Mouse (Mus musculus) thymus, postnatal 4 days (tissue): ENCODE data around the gene Glis3.

Experiments used
- DNase-seq: peaks from one replicate; pipeline ENCODE4 v3.0.0; 2021

Glis3 gene

DNA sequence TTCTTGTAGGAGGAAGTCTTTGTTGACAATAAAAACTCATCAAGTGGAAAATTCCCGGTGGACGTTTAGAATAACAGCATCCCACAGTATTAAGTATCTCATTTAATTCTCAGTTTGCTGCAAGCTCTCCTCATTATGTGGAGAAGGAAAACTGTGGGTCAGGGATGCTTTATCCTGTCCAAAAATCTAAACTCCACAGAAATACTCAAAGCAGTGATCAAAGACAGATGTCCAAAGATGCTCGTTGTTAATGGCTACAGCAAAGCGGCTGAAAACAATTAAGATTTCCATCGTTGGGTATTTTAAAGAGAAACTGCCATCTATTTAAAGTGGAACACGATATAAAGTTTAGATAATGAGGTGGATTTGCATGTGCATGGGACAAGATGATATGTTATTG, 454.2 kb downstream of the Glis3 start:
- DNase-seq: no peak

DNA sequence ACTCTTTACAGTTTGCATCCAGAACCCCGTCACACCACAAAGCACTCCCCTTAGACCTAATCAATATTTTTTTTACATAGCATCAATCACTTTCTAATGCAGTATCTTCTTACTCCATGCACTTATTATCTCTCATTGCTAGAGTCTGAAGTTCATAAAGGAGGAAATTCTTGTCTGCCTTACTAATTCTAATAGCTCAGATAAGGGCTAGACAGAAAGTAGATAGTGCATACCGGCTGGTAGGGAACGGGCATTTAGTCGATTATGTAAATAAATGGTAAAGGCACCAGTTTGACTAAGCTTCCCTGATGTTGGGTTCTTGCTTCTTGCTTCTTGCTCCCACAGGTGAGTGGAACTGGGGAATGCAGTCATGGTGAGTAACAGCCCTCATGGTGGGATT, 468.2 kb downstream of the Glis3 start:
- DNase-seq: no peak
